Mouse (Mus musculus): ENCODE results near the gene Adcy1.

Gene Adcy1

GRCm38 (mm10) chr11:7063001-7063584 is at the start of gene Adcy1:
Gene Adcy1, plus strand, starts transcription at chr11:7063489.
- DNase-seq (ENCODE audit: inconsistent ontology term) = peak; percentile 43

GRCm38 (mm10) chr11:7016907-7017306 is 46.4 kb upstream of the Adcy1 start:
- no peak for DNase-seq (ENCODE audit: inconsistent ontology term)

GRCm38 (mm10) chr11:7018078-7018477 is 45.2 kb upstream of the Adcy1 start:
- no peak for DNase-seq (ENCODE audit: inconsistent ontology term)

- peak; percentile 54 for DNase-seq (ENCODE audit: inconsistent ontology term)
These were observed 44.2 kb upstream of the Adcy1 start for GRCm38 (mm10) chr11:7019006-7019525.

GRCm38 (mm10) chr11:7033063-7033462 is 30.2 kb upstream of the Adcy1 start:
- DNase-seq (ENCODE audit: inconsistent ontology term) = no peak

GRCm38 (mm10) chr11:7039722-7040121 is 23.6 kb upstream of the Adcy1 start:
- DNase-seq (ENCODE audit: inconsistent ontology term) = no peak

GRCm38 (mm10) chr11:7040801-7041200 is 22.5 kb upstream of the Adcy1 start:
- DNase-seq (ENCODE audit: inconsistent ontology term) = no peak

- DNase-seq (ENCODE audit: inconsistent ontology term) = no peak
These were observed 16.1 kb upstream of the Adcy1 start for GRCm38 (mm10) chr11:7047176-7047575.

GRCm38 (mm10) chr11:7047584-7047983 is 15.7 kb upstream of the Adcy1 start:
- no peak for DNase-seq (ENCODE audit: inconsistent ontology term)

GRCm38 (mm10) chr11:7053710-7054109 is 9.6 kb upstream of the Adcy1 start:
- DNase-seq (ENCODE audit: inconsistent ontology term) = no peak

GRCm38 (mm10) chr11:7054662-7055265 is 8.5 kb upstream of the Adcy1 start:
- no peak for DNase-seq (ENCODE audit: inconsistent ontology term)

- peak; percentile 58 for DNase-seq (ENCODE audit: inconsistent ontology term)
These were observed 7.8 kb upstream of the Adcy1 start for GRCm38 (mm10) chr11:7055455-7056017.

- peak; percentile 68 for DNase-seq (ENCODE audit: inconsistent ontology term)
These were observed 7.2 kb upstream of the Adcy1 start for GRCm38 (mm10) chr11:7056121-7056520.

GRCm38 (mm10) chr11:7057781-7058180 is 5.5 kb upstream of the Adcy1 start:
- no peak for DNase-seq (ENCODE audit: inconsistent ontology term)

- DNase-seq (ENCODE audit: inconsistent ontology term) = no peak
These were observed 1.3 kb upstream of the Adcy1 start for GRCm38 (mm10) chr11:7061961-7062360.

GRCm38 (mm10) chr11:7062566-7062965 is 723 bp upstream of the Adcy1 start:
- DNase-seq (ENCODE audit: inconsistent ontology term) = no peak

- peak; percentile 42 for DNase-seq (ENCODE audit: inconsistent ontology term)
These were observed 485 bp downstream of the Adcy1 start for GRCm38 (mm10) chr11:7063681-7064267.

GRCm38 (mm10) chr11:7064484-7065185 is 1.3 kb downstream of the Adcy1 start:
- DNase-seq (ENCODE audit: inconsistent ontology term) = peak; percentile 42

GRCm38 (mm10) chr11:7065388-7065787 is 2.1 kb downstream of the Adcy1 start:
- no peak for DNase-seq (ENCODE audit: inconsistent ontology term)

GRCm38 (mm10) chr11:7065876-7066275 is 2.6 kb downstream of the Adcy1 start:
- no peak for DNase-seq (ENCODE audit: inconsistent ontology term)

GRCm38 (mm10) chr11:7067263-7067662 is 4.0 kb downstream of the Adcy1 start:
- DNase-seq (ENCODE audit: inconsistent ontology term) = no peak
